7 mouse cellular contexts compared by ENCODE assay signal in genomic region chr2:9882926-9883802, GRCm38 (mm10). TPM values are rescaled to one million over a fixed set of nuclear protein-coding genes. Genes with fewer than 3 reads are reported as not detected.
DNase-seq lines count a peak whose midpoint lies in the region; ATAC-seq and TF ChIP-seq lines count a peak whose summit lies in the region.

No protein-coding gene starts in this region.

- H3K9ac ChIP-seq in forebrain, embryonic 12.5 days, result no peak overlapping the region
- no peak overlapping the region for H3K9ac ChIP-seq in intestine, postnatal 0 days (ENCODE audit: low read depth, low read length)
- no peak overlapping the region for H3K9ac ChIP-seq in neural tube, embryonic 11.5 days (ENCODE audit: low read length)

- H3K27me3 ChIP-seq in thymus, adult 2 months (ENCODE audit: control insufficient read depth, insufficient read depth, low read length), result peaks cover 52% of the 10 kb centered on the region
- peaks cover 98% of the 10 kb centered on the region for H3K27me3 ChIP-seq in forebrain, embryonic 12.5 days
- peaks cover 91% of the 10 kb centered on the region for H3K27me3 ChIP-seq in intestine, postnatal 0 days (replicated peaks; ENCODE audit: control insufficient read depth, insufficient read depth, low read length)
- H3K27me3 ChIP-seq in neural tube, embryonic 11.5 days (ENCODE audit: control insufficient read depth, insufficient read depth, low read length), result peaks cover 96% of the 10 kb centered on the region

- no peaks in the 10 kb centered on the region for H3K9me3 ChIP-seq in forebrain, embryonic 12.5 days
- H3K9me3 ChIP-seq in intestine, postnatal 0 days (ENCODE audit: control insufficient read depth), result no peaks in the 10 kb centered on the region
- H3K9me3 ChIP-seq in neural tube, embryonic 11.5 days (ENCODE audit: control insufficient read depth, low read length), result no peaks in the 10 kb centered on the region

- peak; percentile 30 for DNase-seq in thymus, adult 2 months
- DNase-seq in thymus, adult 18-20 months, result no peak
- DNase-seq in neural tube, embryonic 11.5 days (ENCODE audit: low spot score), result peak; percentile 65
- no peak for DNase-seq in adipocyte (ENCODE audit: low spot score)
- DNase-seq in layer of hippocampus, adult 9-10 months (ENCODE audit: low spot score), result no peak

- H3K4me1 ChIP-seq in thymus, adult 2 months (replicated peaks; ENCODE audit: control insufficient read depth, insufficient read depth, low read length), result peaks cover 36% of the 10 kb centered on the region
- peaks cover 48% of the 10 kb centered on the region for H3K4me1 ChIP-seq in forebrain, embryonic 12.5 days
- no peaks in the 10 kb centered on the region for H3K4me1 ChIP-seq in intestine, postnatal 0 days (replicated peaks; ENCODE audit: control insufficient read depth, insufficient read depth, low read length)
- H3K4me1 ChIP-seq in neural tube, embryonic 11.5 days (ENCODE audit: control insufficient read depth, insufficient read depth, low read length), result peaks cover 7% of the 10 kb centered on the region

- no peak for TF ChIP-seq POLR2A in thymus, adult 2 months (IDR thresholded peaks at IDR 0.05; ENCODE audit: control insufficient read depth, extremely low read depth, insufficient read depth, low read length, poor library complexity)

- H3K36me3 ChIP-seq in thymus, adult 2 months (ENCODE audit: control insufficient read depth, insufficient read depth, low read length), result no peaks in the 10 kb centered on the region
- H3K36me3 ChIP-seq in forebrain, embryonic 12.5 days (replicated peaks), result no peaks in the 10 kb centered on the region
- no peaks in the 10 kb centered on the region for H3K36me3 ChIP-seq in intestine, postnatal 0 days (ENCODE audit: control insufficient read depth, insufficient read depth)
- H3K36me3 ChIP-seq in neural tube, embryonic 11.5 days (ENCODE audit: control insufficient read depth, insufficient read depth, low read length), result no peaks in the 10 kb centered on the region

- H3K27ac ChIP-seq in thymus, adult 2 months (ENCODE audit: control insufficient read depth, insufficient read depth, low read length), result no peak overlapping the region
- no peak overlapping the region for H3K27ac ChIP-seq in forebrain, embryonic 12.5 days
- no peak overlapping the region for H3K27ac ChIP-seq in intestine, postnatal 0 days (ENCODE audit: low read depth, low read length)
- no peak overlapping the region for H3K27ac ChIP-seq in neural tube, embryonic 11.5 days (ENCODE audit: low read depth, low read length)

- TF ChIP-seq CTCF in thymus, adult 2 months (IDR thresholded peaks at IDR 0.05; ENCODE audit: borderline replicate concordance, control insufficient read depth, extremely low read depth, insufficient read depth, low read length, poor library complexity), result no peak
- TF ChIP-seq CTCF in intestine, postnatal 0 days (IDR thresholded peaks at IDR 0.05; ENCODE audit: low read depth), result no peak

- no peak for ATAC-seq in forebrain, embryonic 12.5 days (ENCODE audit: low FRiP score)
- ATAC-seq in intestine, postnatal 0 days, result no peak
- ATAC-seq in neural tube, embryonic 11.5 days (ENCODE audit: insufficient read depth, low FRiP score, low TSS enrichment), result no peak

- peak overlapping the region; percentile 22 for H3K4me2 ChIP-seq in forebrain, embryonic 12.5 days
- H3K4me2 ChIP-seq in intestine, postnatal 0 days (replicated peaks; ENCODE audit: low read depth), result peak overlapping the region; percentile 46
- peak overlapping the region; percentile 27; the same call in 1 of the 2 replicates for H3K4me2 ChIP-seq in neural tube, embryonic 11.5 days (ENCODE audit: low read depth)

- WGBS in thymus, adult 2 months, result 4% methylated on average over 43 of the region's 43 CpGs
- under 1% methylated on average over 43 of the region's 43 CpGs for WGBS in forebrain, embryonic 12.5 days
- under 1% methylated on average over 43 of the region's 43 CpGs for WGBS in intestine, postnatal 0 days
- WGBS in neural tube, embryonic 11.5 days, result under 1% methylated on average over 43 of the region's 43 CpGs

- H3K4me3 ChIP-seq in thymus, adult 2 months (ENCODE audit: control insufficient read depth, insufficient read depth, low read length), result peak overlapping the region; percentile 31
- H3K4me3 ChIP-seq in forebrain, embryonic 12.5 days (replicated peaks), result peak overlapping the region; percentile 16
- peak overlapping the region; percentile 32 for H3K4me3 ChIP-seq in intestine, postnatal 0 days (ENCODE audit: low read depth, low read length)
- peak overlapping the region; percentile 18; the same call in 1 of the 2 replicates for H3K4me3 ChIP-seq in neural tube, embryonic 11.5 days (ENCODE audit: low read depth, low read length)

RNA-seq across cellular contexts. Expression of gene 4930412O13Rik, which starts 2.1 kb away (rescaled TPM):
- polyA plus RNA-seq in thymus, adult 2 months (2012; rRNA removed), result not detected in 2 replicates
- 0.45 TPM in 1 of 2 replicates, not detected in the other for polyA plus RNA-seq in forebrain, embryonic 12.5 days (2016; fragmentation: Nextera tagmentation; extraction: Ambion mirVana)
- polyA plus RNA-seq in intestine, postnatal 0 days (2015; fragmentation: Nextera tagmentation; extraction: Ambion mirVana), result not detected in 2 replicates
- polyA plus RNA-seq in neural tube, embryonic 11.5 days (2014; fragmentation: Nextera tagmentation; extraction: Ambion mirVana), result 0.41 TPM in 1 of 2 replicates, not detected in the other

RNA-seq across cellular contexts. Expression of gene 9230102O04Rik, which starts 6.2 kb away (rescaled TPM):
- polyA plus RNA-seq in thymus, adult 2 months (2012; rRNA removed), result not detected in 2 replicates
- polyA plus RNA-seq in forebrain, embryonic 12.5 days (2016; fragmentation: Nextera tagmentation; extraction: Ambion mirVana), result 0.50 TPM in 1 of 2 replicates, not detected in the other
- not detected in 2 replicates for polyA plus RNA-seq in intestine, postnatal 0 days (2015; fragmentation: Nextera tagmentation; extraction: Ambion mirVana)
- not detected in 2 replicates for polyA plus RNA-seq in neural tube, embryonic 11.5 days (2014; fragmentation: Nextera tagmentation; extraction: Ambion mirVana)

RNA-seq across cellular contexts. Expression of gene Gata3, which starts 6.7 kb away (rescaled TPM):
- 87.2 and 126 TPM in 2 replicates for polyA plus RNA-seq in thymus, adult 2 months (2012; rRNA removed)
- 3.2 and 10.9 TPM in 2 replicates for polyA plus RNA-seq in forebrain, embryonic 12.5 days (2016; fragmentation: Nextera tagmentation; extraction: Ambion mirVana)
- polyA plus RNA-seq in intestine, postnatal 0 days (2015; fragmentation: Nextera tagmentation; extraction: Ambion mirVana), result 0.59 and 0.61 TPM in 2 replicates
- 8.6 and 9.1 TPM in 2 replicates for polyA plus RNA-seq in neural tube, embryonic 11.5 days (2014; fragmentation: Nextera tagmentation; extraction: Ambion mirVana)

Comparison
In these comparisons a context has a peak if more than half of its experiments do, and no peak if none do; other contexts are left out.
1. DNase-seq: peak in thymus, adult 2 months (single experiment) and neural tube, embryonic 11.5 days (single experiment); none in thymus, adult 18-20 months (0 of 2), adipocyte (single experiment) and layer of hippocampus, adult 9-10 months (single experiment).
2. Peak in every context shown above with its lines, with median percentiles within 50 percentile points of each other: H3K4me3 ChIP-seq and H3K4me2 ChIP-seq.